22 mouse cellular contexts compared by ENCODE assay signal in the genomic region with DNA sequence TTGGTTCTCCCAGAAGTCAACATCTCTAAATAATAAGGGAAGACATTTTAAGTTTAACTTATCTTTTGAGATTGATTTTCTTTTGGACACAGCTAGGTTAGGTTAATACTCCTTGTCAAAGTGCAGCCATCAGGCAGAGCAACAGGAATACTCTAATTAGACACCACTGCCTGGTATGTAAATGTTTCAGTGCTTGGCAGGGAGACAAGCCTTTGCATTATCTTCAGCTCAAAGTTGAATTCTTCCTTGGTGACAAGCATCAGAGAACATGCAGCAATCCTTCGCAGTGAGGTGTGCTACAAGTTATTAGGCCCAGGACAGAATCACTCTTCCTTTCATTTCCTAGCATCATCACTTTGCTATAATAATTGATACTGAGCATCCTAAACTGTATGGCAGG.
DNase-seq lines count a peak whose midpoint lies in the region; ATAC-seq lines count a peak whose summit lies in the region.
"Had no signal": no experiment of that assay in that cellular context is flagged by ENCODE, and none has a peak within 500 bp of the region (broad histone marks: within the 10 kb centered on the region; RNA-seq: fewer than 3 reads in every experiment).

No protein-coding gene starts in this region.

- H3K9me3 ChIP-seq in forebrain, embryonic 14.5 days (replicated peaks; ENCODE audit: control insufficient read depth, low read length) = no peaks in the 10 kb centered on the region
- no peaks in the 10 kb centered on the region for H3K9me3 ChIP-seq in forebrain, embryonic 13.5 days (replicated peaks)
- no peaks in the 10 kb centered on the region for H3K9me3 ChIP-seq in midbrain, embryonic 14.5 days (ENCODE audit: control insufficient read depth, low read length)
- no peaks in the 10 kb centered on the region for H3K9me3 ChIP-seq in midbrain, embryonic 11.5 days (ENCODE audit: control insufficient read depth, low read length)
- no peaks in the 10 kb centered on the region for H3K9me3 ChIP-seq in kidney, embryonic 14.5 days (ENCODE audit: control insufficient read depth, low read length)
- H3K9me3 ChIP-seq: embryonic facial prominence, embryonic 10.5 days; embryonic facial prominence, embryonic 12.5 days; forebrain, embryonic 15.5 days; G1E had no signal

- WGBS in forebrain, embryonic 14.5 days = 44% methylated on average over 1 of the region's 1 CpGs
- WGBS in forebrain, embryonic 13.5 days = 50% methylated on average over 1 of the region's 1 CpGs
- WGBS in midbrain, embryonic 14.5 days = 44% methylated on average over 1 of the region's 1 CpGs
- 82% methylated on average over 1 of the region's 1 CpGs for WGBS in midbrain, embryonic 11.5 days
- 91% methylated on average over 1 of the region's 1 CpGs for WGBS in kidney, embryonic 14.5 days

- no peak overlapping the region for H3K9ac ChIP-seq in forebrain, embryonic 14.5 days (ENCODE audit: low read length)
- no peak overlapping the region for H3K9ac ChIP-seq in forebrain, embryonic 13.5 days
- no peak overlapping the region for H3K9ac ChIP-seq in midbrain, embryonic 14.5 days (replicated peaks; ENCODE audit: low read length)
- no peak overlapping the region for H3K9ac ChIP-seq in midbrain, embryonic 11.5 days (ENCODE audit: low read length)
- H3K9ac ChIP-seq in kidney, embryonic 14.5 days (ENCODE audit: low read depth, low read length) = no peak overlapping the region
- H3K9ac ChIP-seq: embryonic facial prominence, embryonic 12.5 days; forebrain, embryonic 15.5 days; forebrain, postnatal 0 days had no signal

- H3K4me3 ChIP-seq in forebrain, embryonic 14.5 days (ENCODE audit: low read depth, low read length) = no peak overlapping the region
- no peak overlapping the region for H3K4me3 ChIP-seq in forebrain, embryonic 13.5 days
- no peak overlapping the region for H3K4me3 ChIP-seq in midbrain, embryonic 14.5 days (replicated peaks; ENCODE audit: low read depth, low read length)
- H3K4me3 ChIP-seq in midbrain, embryonic 11.5 days (ENCODE audit: low read depth, low read length) = no peak overlapping the region
- no peak overlapping the region for H3K4me3 ChIP-seq in kidney, embryonic 14.5 days (ENCODE audit: low read length)
- H3K4me3 ChIP-seq: embryonic facial prominence, embryonic 10.5 days; embryonic facial prominence, embryonic 12.5 days; forebrain, embryonic 15.5 days had no signal

- no peak overlapping the region for H3K4me2 ChIP-seq in forebrain, embryonic 14.5 days (ENCODE audit: low read length)
- H3K4me2 ChIP-seq in forebrain, embryonic 13.5 days = no peak overlapping the region
- no peak overlapping the region for H3K4me2 ChIP-seq in midbrain, embryonic 14.5 days (ENCODE audit: low read length)
- no peak overlapping the region for H3K4me2 ChIP-seq in midbrain, embryonic 11.5 days
- H3K4me2 ChIP-seq in kidney, embryonic 14.5 days (replicated peaks; ENCODE audit: low read depth, low read length) = no peak overlapping the region
- H3K4me2 ChIP-seq: embryonic facial prominence, embryonic 12.5 days; forebrain, embryonic 15.5 days had no signal

- ATAC-seq in forebrain, embryonic 14.5 days = no peak
- ATAC-seq in forebrain, embryonic 13.5 days = no peak
- ATAC-seq in midbrain, embryonic 14.5 days (ENCODE audit: low FRiP score, low TSS enrichment) = no peak
- ATAC-seq in midbrain, embryonic 11.5 days (ENCODE audit: low FRiP score) = no peak
- ATAC-seq in kidney, embryonic 14.5 days (ENCODE audit: low FRiP score, low TSS enrichment) = no peak
- ATAC-seq: CD4-positive, CD25-positive, alpha-beta regulatory T cell, adult 4 months; forebrain, embryonic 15.5 days; forebrain, postnatal 0 days had no signal

- no peaks in the 10 kb centered on the region for H3K4me1 ChIP-seq in forebrain, embryonic 14.5 days (ENCODE audit: control insufficient read depth, insufficient read depth, low read length)
- no peaks in the 10 kb centered on the region for H3K4me1 ChIP-seq in forebrain, embryonic 13.5 days
- no peaks in the 10 kb centered on the region for H3K4me1 ChIP-seq in midbrain, embryonic 14.5 days (ENCODE audit: control insufficient read depth, insufficient read depth, low read length)
- H3K4me1 ChIP-seq in midbrain, embryonic 11.5 days (ENCODE audit: control insufficient read depth, insufficient read depth, low read length) = no peaks in the 10 kb centered on the region
- no peaks in the 10 kb centered on the region for H3K4me1 ChIP-seq in kidney, embryonic 14.5 days (ENCODE audit: control insufficient read depth, insufficient read depth, low read length)
- H3K4me1 ChIP-seq: embryonic facial prominence, embryonic 12.5 days; forebrain, embryonic 15.5 days had no signal

- no peaks in the 10 kb centered on the region for H3K27me3 ChIP-seq in forebrain, embryonic 14.5 days (replicated peaks; ENCODE audit: control insufficient read depth, insufficient read depth, low read length)
- no peaks in the 10 kb centered on the region for H3K27me3 ChIP-seq in forebrain, embryonic 13.5 days
- no peaks in the 10 kb centered on the region for H3K27me3 ChIP-seq in midbrain, embryonic 14.5 days (ENCODE audit: control insufficient read depth, insufficient read depth, low read length)
- no peaks in the 10 kb centered on the region for H3K27me3 ChIP-seq in midbrain, embryonic 11.5 days (ENCODE audit: control insufficient read depth, insufficient read depth, low read length)
- no peaks in the 10 kb centered on the region for H3K27me3 ChIP-seq in kidney, embryonic 14.5 days (ENCODE audit: control insufficient read depth, insufficient read depth, low read length)
- H3K27me3 ChIP-seq: CH12.LX; embryonic facial prominence, embryonic 12.5 days; forebrain, embryonic 15.5 days had no signal

- peak; percentile 31 for DNase-seq in forebrain, embryonic 14.5 days (ENCODE audit: low spot score)
- peak; percentile 15 for DNase-seq in midbrain, embryonic 14.5 days
- no peak for DNase-seq in midbrain, embryonic 11.5 days (ENCODE audit: low spot score, missing footprints)
- peak; percentile 24 for DNase-seq in MN1 (ENCODE audit: low spot score)
- DNase-seq: adrenal gland, adult 2 months; adrenal gland, postnatal 10 days; adrenal gland, postnatal 25 days; B cell, adult 2 months; cerebellum, adult 11-12 months; cerebellum, adult 2 months; cerebellum, adult 9-10 months; cerebellum, postnatal 10 days; cerebellum, postnatal 25 days; forebrain, postnatal 0 days had no signal

- no peak overlapping the region for H3K27ac ChIP-seq in forebrain, embryonic 14.5 days (ENCODE audit: low read depth, low read length)
- H3K27ac ChIP-seq in forebrain, embryonic 13.5 days = no peak overlapping the region
- H3K27ac ChIP-seq in midbrain, embryonic 14.5 days (replicated peaks; ENCODE audit: low read depth, low read length) = no peak overlapping the region
- no peak overlapping the region for H3K27ac ChIP-seq in midbrain, embryonic 11.5 days (ENCODE audit: low read depth, low read length)
- no peak overlapping the region for H3K27ac ChIP-seq in kidney, embryonic 14.5 days (ENCODE audit: low read depth, low read length)
- H3K27ac ChIP-seq: embryonic facial prominence, embryonic 10.5 days; embryonic facial prominence, embryonic 12.5 days; forebrain, embryonic 15.5 days had no signal

- no peaks in the 10 kb centered on the region for H3K36me3 ChIP-seq in forebrain, embryonic 14.5 days (ENCODE audit: control insufficient read depth, insufficient read depth, low read length)
- H3K36me3 ChIP-seq in forebrain, embryonic 13.5 days (ENCODE audit: poor library complexity, severe bottlenecking) = no peaks in the 10 kb centered on the region
- H3K36me3 ChIP-seq in midbrain, embryonic 14.5 days (ENCODE audit: control insufficient read depth, insufficient read depth, low read length) = no peaks in the 10 kb centered on the region
- H3K36me3 ChIP-seq in midbrain, embryonic 11.5 days (ENCODE audit: control insufficient read depth, insufficient read depth, low read length) = no peaks in the 10 kb centered on the region
- H3K36me3 ChIP-seq in kidney, embryonic 14.5 days (ENCODE audit: control insufficient read depth, insufficient read depth, low read length) = no peaks in the 10 kb centered on the region
- H3K36me3 ChIP-seq: embryonic facial prominence, embryonic 10.5 days; embryonic facial prominence, embryonic 12.5 days; forebrain, embryonic 15.5 days; G1E had no signal
